Mouse (Mus musculus) kidney, adult 2 months (tissue): ENCODE results near the gene Hbq1b. TPM values are rescaled to one million over a fixed set of nuclear protein-coding genes. Genes with fewer than 3 reads are reported as not detected.
"Not testable (repeated sequence)": the region's sequence is repeated elsewhere in the genome, so short reads cannot be mapped to it uniquely, and the experiment has no call there.

Experiments
- DNase-seq: peaks from one replicate; pipeline ENCODE4 v3.0.0; 2021
- H3K27ac ChIP-seq: fragments of 200-500 bp; 2 replicates; pipeline ENCODE4 v1.5.1; 2012; ENCODE audit warnings: low read depth, low read length, control low read depth, inconsistent platforms; ENCODE audit not compliant: insufficient read depth
- H3K27me3 ChIP-seq: fragments of 200-500 bp; replicated peaks from 2 replicates; pipeline ENCODE4 v1.6.1; 2012; ENCODE audit warnings: mild to moderate bottlenecking, moderate library complexity, low read length, inconsistent platforms; ENCODE audit not compliant: control insufficient read depth, insufficient read depth
- H3K36me3 ChIP-seq: fragments of 200-500 bp; 2 replicates; pipeline ENCODE4 v1.6.1; 2012; ENCODE audit warnings: mild to moderate bottlenecking, moderate library complexity, low read length, inconsistent platforms; ENCODE audit not compliant: control insufficient read depth, insufficient read depth
- H3K4me1 ChIP-seq: fragments of 200-500 bp; 2 replicates; pipeline ENCODE4 v1.6.1; 2011; ENCODE audit warnings: low read length; ENCODE audit not compliant: control insufficient read depth, insufficient read depth
- H3K4me3 ChIP-seq: fragments of 200-500 bp; 2 replicates; pipeline ENCODE4 v1.5.1; 2011; ENCODE audit warnings: mild to moderate bottlenecking, low read depth, low read length, control low read depth; ENCODE audit not compliant: insufficient read depth
- CTCF ChIP-seq: fragments of 200-500 bp; conservative IDR thresholded peaks from 2 replicates; pipeline ENCODE4 v1.5.1; 2011; ENCODE audit warnings: low read depth, mild to moderate bottlenecking, control low read depth, low read length, moderate library complexity, mixed read lengths; ENCODE audit not compliant: insufficient read depth, insufficient read length
- POLR2A ChIP-seq: fragments of 200-500 bp; IDR thresholded peaks from one replicate; pipeline ENCODE4 v1.6.1; 2011; ENCODE audit warnings: low read depth, low read length, control low read depth
- WGBS: fragments of 180-500 bp; shearing (Covaris S2); methylation state at CpG from one replicate; pipeline ENCODE4 v1.1.7; 2018; 5-methylcytosine and 5-hydroxymethylcytosine counted together
- polyA plus RNA-seq: library from polyadenylated mRNA; depleted of rRNA; stranded (reverse); fragments of >200 nt; gene quantifications from 2 replicates; pipeline ENCODE4 v1.2.3, GENCODE M21; 2012

The Hbq1b gene
- polyA plus RNA-seq, 1 experiment: 0.22 TPM

GRCm38 (mm10) chr11:32297417-32297816 lies 10.7 kb downstream of the Hbq1b start:
- not testable (repeated sequence) for H3K4me1 ChIP-seq, DNase-seq, H3K4me3 ChIP-seq, H3K36me3 ChIP-seq, H3K27ac ChIP-seq, H3K27me3 ChIP-seq
- WGBS: 43% methylated on average over 2 of the region's 2 CpGs

GRCm38 (mm10) chr11:32297866-32298531 lies 11.2 kb downstream of the Hbq1b start:
- TF ChIP-seq CTCF (no peak), POLR2A (no peak)
- no peaks in the 10 kb centered on the region for H3K27me3 ChIP-seq
- no peak for DNase-seq
- H3K36me3 ChIP-seq: no peaks in the 10 kb centered on the region
- WGBS: 90% methylated on average over 1 of the region's 1 CpGs
- no peak overlapping the region for H3K4me3 ChIP-seq
- H3K27ac ChIP-seq: no peak overlapping the region
- H3K4me1 ChIP-seq: no peaks in the 10 kb centered on the region

- Histone ChIP-seq H3K27ac (no peak overlapping the region), H3K27me3 (no peaks in the 10 kb centered on the region), H3K4me3 (no peak overlapping the region), H3K36me3 (no peaks in the 10 kb centered on the region), H3K4me1 (no peaks in the 10 kb centered on the region)
- TF ChIP-seq CTCF: no peak
- no peak for TF ChIP-seq POLR2A
- WGBS: 98% methylated on average over 2 of the region's 2 CpGs
- no peak for DNase-seq
Measured at GRCm38 (mm10) chr11:32298532-32298918, 11.8 kb downstream of the Hbq1b start.

- peak; percentile 47 for TF ChIP-seq CTCF
- DNase-seq: peak; percentile 58
- H3K27me3 ChIP-seq, H3K4me3 ChIP-seq, H3K4me1 ChIP-seq, H3K36me3 ChIP-seq, H3K27ac ChIP-seq: not testable (repeated sequence)
- 5% methylated on average over 16 of the region's 16 CpGs for WGBS
Measured at GRCm38 (mm10) chr11:32299865-32300264, 13.1 kb downstream of the Hbq1b start, which contains the start of gene Hbq1a. Gene Hbq1a (plus strand): TSS chr11:32300069.

GRCm38 (mm10) chr11:32300279-32301267 lies 13.8 kb downstream of the Hbq1b start:
- DNase-seq: no peak
- TF ChIP-seq CTCF (no peak), POLR2A (no peak)
- Histone ChIP-seq H3K27me3 (no peaks in the 10 kb centered on the region), H3K27ac (no peak overlapping the region), H3K4me3 (no peak overlapping the region), H3K36me3 (no peaks in the 10 kb centered on the region), H3K4me1 (no peaks in the 10 kb centered on the region)
- 52% methylated on average over 15 of the region's 17 CpGs for WGBS

- Histone ChIP-seq H3K27ac (no peak overlapping the region), H3K36me3 (no peaks in the 10 kb centered on the region), H3K4me1 (no peaks in the 10 kb centered on the region), H3K27me3 (no peaks in the 10 kb centered on the region), H3K4me3 (no peak overlapping the region)
- no peak for DNase-seq
- no peak for TF ChIP-seq POLR2A
- TF ChIP-seq CTCF: no peak
- WGBS: 76% methylated on average over 1 of the region's 1 CpGs
Measured at GRCm38 (mm10) chr11:32301506-32301905, 14.7 kb downstream of the Hbq1b start.

- Histone ChIP-seq H3K27me3 (no peaks in the 10 kb centered on the region), H3K27ac (no peak overlapping the region), H3K4me1 (no peaks in the 10 kb centered on the region), H3K36me3 (no peaks in the 10 kb centered on the region), H3K4me3 (no peak overlapping the region)
- TF ChIP-seq CTCF: no peak
- no peak for TF ChIP-seq POLR2A
- 55% methylated on average over 2 of the region's 2 CpGs for WGBS
- no peak for DNase-seq
Measured at GRCm38 (mm10) chr11:32302824-32303419, 16.2 kb downstream of the Hbq1b start.
